Mouse (Mus musculus): ENCODE measurements around the gene Gm17087.

The Gm17087 gene

DNA sequence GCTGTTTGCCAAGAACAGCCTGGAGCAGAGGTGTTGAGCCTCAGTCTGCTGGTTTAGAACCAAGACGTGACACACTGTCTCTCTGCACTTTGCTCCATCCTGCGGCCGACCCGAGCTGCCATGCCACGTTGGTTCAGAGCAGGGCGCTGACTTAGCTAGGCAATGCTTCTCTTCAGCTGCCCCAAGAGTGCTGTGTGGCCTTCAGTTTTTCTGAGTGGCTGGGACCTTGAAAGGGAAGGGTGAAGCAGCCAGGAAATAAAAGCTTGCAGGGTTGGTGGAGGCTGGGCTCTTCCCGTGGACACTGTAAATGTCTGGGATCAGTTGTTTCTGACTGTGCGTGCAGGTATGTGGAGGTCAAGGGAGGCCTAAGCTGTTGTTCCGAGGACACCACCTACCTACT is 20.4 kb downstream of the Gm17087 start:
- DNase-seq (ENCODE audit: low spot score in 2 of 2) = no peak

DNA sequence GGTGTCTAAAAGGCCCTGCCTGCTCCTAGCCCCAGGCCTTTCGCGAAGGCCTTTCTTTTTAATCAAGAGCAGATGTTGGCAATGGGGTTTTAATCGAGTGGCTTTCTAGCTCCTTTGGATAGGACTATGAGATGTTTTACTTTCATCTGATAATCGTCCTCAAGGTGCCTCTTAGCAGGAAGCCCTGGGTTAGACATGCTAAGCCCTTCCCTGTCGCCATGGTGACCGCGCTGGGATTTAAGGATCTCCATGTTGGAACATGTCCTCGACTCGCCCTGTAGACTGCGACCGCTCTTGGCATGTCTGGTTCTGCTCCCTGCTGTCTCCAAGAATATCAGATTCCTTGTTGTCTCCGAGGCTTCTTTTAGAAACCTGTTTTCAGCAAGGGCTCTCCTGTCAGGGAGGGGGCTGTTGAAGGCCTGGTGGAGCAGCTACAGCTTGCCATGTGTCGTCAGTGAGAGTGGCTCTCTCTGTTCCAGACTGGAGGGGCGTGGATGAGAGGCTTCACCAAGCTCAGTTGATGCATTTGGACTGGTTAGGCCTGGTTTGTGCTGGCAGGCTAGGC is 24.7 kb downstream of the Gm17087 start:
- DNase-seq (ENCODE audit: low spot score in 2 of 2) = no peak

DNA sequence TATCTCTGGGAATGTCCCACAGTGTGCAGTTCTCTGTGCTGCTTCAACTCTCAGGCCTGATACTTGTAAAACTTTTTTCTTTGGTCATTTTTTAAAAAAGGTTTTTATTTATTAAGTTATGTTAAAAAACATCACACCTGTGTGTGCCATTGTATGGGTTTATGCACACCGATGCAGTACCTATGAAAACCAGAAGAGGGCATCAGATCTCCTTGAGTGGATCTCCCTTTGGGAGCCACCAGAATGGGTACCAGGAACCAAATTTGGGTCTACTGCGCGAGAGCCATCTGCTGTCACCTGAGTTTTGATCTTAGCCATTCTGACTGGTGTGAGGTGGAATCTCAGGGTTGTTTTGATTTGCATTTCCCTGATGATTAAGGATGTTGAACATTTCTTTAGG is 28.6 kb downstream of the Gm17087 start:
- peak in 1 of 2 experiments; percentile 28 for DNase-seq (ENCODE audit: low spot score in 2 of 2)

DNA sequence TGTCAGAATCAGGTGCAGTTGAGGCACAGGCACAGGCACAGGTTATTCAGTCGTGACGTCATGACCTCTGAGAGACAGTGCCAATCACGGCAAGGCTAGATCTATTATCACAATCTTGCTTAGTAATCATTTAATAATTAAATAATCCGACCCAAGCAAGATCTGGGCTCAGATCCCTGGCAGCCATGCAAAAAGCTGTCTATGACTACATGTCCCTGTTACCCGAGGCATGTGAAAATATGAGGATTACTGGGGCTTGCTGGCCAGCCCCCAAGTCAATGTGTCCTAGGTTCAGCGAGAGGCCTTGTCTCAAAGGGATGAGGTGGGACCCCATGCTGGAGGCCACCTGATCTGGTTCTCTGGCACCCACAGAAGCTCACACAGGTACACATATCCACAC is 30.2 kb downstream of the Gm17087 start:
- no peak for DNase-seq (ENCODE audit: low spot score in 2 of 2)

DNA sequence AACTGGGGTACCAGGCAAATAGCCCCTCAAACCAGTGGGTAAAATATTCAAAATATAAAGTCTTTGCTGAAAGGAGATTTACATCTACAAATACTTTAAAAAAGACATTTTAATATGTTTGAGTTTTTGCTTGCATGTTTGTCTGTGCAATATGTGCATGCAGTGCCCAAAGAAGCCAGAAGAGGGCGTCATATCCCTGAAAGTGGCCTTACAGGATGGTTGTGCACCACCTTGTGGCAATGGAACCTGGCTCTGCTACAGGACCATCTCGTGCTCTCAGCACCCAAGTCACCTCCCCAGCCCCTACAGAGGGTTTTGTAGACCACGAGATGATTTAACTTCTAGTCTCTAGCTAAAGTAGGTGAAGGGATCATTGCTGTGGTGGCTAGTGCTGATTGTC is 32.9 kb downstream of the Gm17087 start:
- peak in 1 of 2 experiments; percentile 22 for DNase-seq (ENCODE audit: low spot score in 2 of 2)

DNA sequence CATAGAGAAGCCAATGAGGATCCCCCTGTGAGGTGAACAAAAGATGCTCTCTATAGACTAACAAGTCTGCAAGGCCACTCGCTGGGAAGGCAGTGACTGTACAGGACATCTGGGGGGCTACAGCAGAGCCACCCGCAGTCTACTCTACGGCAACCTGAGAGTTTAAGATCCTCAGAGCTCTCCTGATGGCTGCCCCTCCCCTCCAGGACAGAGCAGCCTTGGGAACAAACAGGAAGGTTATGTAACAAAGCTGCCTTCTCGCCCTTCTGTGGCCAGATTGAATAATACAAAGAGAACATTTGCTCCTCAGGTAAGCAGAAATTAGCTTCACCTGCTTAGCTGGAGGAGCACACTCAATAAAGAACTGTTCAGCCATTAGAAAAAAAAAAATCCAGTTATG is 34.1 kb downstream of the Gm17087 start:
- no peak for DNase-seq (ENCODE audit: low spot score in 2 of 2)

DNA sequence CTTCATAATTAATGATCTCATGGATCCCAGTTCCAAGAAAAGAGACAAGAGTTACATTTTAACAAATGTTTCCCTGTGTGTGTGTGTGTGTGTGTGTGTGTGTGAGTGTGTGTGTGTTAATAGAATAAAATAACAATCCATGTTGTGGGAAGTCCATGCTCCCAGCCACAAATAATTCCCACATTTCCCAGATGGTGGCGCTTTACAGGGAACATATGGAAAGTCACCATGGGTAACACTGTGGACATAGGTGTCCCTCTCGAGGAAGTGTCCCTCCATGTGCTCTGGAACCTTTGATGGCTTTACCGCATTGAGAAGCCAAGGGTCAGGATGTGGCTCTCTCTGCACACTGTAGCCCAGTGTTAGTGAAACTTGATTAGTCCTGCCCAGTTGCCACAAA is 38.1 kb downstream of the Gm17087 start:
- DNase-seq (ENCODE audit: low spot score in 2 of 2) = no peak

DNA sequence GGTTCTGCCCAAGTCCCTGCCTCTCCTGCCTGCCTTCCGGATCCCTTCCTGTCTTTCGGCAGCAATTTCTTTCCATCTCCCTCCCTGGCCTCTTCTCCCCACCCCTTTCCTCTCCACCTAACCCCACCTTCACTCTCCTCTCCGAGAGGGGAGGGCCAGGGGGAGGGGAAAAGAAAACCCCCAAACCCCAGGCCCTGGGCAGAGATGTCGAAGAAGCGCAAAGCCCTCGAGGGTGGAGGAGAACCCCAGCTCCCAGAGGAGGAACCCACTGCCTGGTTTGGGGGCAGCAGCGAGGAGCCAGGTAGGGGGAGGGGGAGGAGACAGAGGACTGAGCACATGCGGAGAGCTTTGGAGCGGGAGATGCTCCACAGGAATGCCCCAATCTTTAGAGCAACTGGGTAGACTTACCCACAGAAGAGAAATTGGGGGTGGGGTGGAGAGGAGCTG is 39.9 kb downstream of the Gm17087 start:
- no peak for DNase-seq (ENCODE audit: low spot score in 2 of 2)

DNA sequence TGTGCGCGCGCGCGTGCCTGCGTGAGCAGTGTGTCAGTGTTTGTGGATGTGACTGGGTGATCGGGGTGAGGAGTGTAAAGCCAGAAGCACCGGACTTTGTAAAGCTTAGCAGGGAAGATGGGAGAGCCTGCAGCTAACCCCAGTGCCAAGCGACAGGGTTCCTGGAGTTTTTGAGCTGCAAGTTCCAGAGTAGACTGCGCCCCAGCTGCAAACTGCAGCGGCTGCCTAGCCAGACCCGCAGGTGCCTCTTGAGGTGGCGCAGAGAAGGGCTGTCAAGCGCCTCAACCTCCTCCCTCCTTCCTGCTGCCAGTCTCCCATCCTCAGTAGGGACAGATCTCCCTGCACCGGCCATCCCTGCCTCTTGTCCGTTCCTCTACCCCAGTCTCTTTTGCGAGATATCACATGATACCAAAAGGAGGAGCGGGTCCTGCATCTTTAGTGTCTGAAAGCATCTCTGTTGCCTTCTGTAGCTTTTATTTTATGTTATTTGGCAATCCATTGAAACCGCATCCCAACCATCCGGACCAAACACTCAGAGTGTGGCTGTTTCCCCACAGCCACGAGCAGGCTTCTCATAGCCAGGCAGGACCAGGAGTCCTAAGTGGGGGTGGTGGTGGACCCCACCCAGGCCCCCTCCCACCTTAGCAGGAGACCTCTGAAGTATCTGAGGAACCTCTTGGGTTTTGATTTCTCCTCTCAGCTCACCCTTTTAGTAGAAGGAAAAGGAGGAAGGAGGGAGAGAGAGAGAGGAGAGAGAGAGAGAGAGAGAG is 40.6 kb downstream of the Gm17087 start:
- DNase-seq (ENCODE audit: low spot score in 2 of 2) = no peak

DNA sequence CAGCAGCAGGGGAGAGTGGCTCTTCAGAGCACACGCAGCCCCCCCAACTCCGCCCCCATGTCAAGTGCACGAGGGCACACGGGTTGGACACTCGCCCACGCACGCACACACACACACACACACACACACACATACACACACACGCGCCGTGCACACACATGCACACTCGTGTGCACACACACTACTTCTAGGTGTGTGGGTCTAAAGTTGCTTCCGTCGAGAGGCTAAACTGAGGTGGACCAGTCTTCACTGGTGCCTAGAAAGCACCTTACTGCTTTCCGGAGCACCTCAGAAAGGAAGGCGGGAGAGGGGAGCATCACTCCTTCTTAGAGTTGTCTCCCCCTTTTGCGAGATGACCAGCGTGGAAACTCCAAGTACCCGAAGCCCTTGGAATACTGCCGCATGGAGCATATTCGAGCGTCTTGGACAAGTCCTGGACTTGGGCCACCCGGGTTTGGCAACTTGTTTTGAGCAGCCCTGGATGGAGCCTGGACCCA is 41.5 kb downstream of the Gm17087 start, which contains the start of gene Pde10a:
TSS of gene Pde10a (plus strand) at position 148 of the 497 bp plus-strand sequence.
- DNase-seq (ENCODE audit: low spot score in 2 of 2) = no peak

DNA sequence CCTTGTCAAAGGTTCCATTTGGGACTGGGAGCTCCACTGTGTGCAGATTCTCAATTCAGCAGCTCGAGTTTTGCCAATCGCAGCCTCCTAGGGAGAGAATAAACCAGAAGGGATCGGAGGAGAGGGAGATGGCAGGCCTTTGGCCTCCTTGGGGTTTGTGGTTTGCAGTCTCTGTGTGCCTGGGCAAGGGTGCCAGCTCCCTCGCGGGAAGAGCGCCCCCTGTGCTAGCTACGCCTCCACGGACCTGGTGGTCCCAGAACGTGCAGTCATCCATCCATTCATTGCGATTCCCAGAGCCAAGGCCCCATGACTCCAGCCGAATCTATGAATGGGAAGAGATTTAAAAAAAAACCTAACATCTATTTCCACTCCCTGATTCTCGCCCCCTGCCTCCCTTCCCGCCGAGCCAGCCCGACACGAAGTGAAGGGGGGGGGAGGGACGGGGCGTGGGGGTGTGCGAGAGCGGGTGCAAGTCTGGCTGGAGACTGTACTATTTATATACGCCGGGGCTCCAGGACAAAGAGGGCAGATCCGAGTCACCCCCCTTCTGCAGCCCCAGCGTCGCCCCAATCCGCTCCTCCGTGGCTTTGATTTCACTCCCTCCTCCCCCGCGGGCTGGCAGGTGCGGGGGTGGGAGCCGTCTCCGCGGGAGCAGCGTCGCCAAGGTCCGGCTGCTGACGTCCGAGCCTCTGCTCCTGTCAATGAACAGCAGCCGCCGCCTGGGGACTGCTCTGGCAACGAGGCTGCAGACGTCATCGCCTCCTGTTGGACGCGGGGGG is 42.2 kb downstream of the Gm17087 start:
- no peak for DNase-seq (ENCODE audit: low spot score in 2 of 2)

DNA sequence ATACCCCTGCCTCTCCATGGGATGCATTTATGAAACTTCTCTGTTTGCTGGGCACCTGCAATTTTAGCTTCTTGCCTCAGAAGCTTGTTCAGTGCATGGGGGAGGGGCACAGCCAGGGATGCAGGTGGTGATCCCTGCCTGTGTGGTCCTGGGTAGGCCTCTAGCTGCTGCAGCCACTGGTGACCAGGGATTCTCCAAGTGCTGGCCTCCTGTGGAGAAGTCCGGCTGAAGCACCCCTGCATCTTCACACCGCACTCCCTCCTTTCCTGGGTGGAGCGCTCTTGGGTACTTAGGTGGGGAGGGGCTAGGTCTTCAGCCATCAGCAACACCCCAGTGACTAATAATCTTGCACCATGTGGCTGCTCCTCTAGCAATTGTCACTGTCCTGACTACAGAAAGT is 42.8 kb downstream of the Gm17087 start:
- DNase-seq (ENCODE audit: low spot score in 2 of 2) = no peak

DNA sequence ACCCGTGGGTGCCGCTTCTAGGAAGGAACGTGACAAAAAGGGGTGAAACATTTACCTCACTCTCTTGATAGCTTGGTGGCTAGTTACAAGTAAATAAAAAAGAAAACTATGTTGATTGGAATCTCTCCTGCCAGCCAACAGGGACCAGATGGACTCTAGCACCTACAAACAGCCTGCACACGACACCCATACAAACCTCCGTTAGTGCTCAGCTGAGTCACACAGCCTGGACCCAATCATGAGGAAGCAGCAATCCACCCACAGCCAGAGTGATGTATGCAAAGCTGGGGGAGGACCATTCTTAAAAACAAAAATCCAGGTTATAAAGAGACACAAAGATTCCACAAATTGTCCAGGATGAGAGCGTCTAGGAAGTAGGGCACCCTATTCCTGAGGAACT is 50.7 kb downstream of the Gm17087 start:
- DNase-seq (ENCODE audit: low spot score in 2 of 2) = no peak

Data from spleen, postnatal 10 days (tissue).